Mouse (Mus musculus) spleen, embryonic (tissue): ENCODE data around the gene Noxa1.

ENCODE experiments used
- CTCF ChIA-PET: fragments of 350-600 bp; sonication (Branson Sonifier 250); formaldehyde crosslinking; loops from one replicate; lab custom pipeline; 2022; lab: Charles Lee

Gene Noxa1

GRCm38 (mm10) chr2:25050921-25051320, 44.0 kb downstream of the Noxa1 start:
- CTCF ChIA-PET, result no interaction called here

GRCm38 (mm10) chr2:25040089-25040488, 54.9 kb downstream of the Noxa1 start:
- CTCF ChIA-PET, result no interaction called here
